Mouse (Mus musculus) midbrain, embryonic 11.5 days (tissue): ENCODE data around the gene Sema4d. TPM values are rescaled to one million over a fixed set of nuclear protein-coding genes. Genes with fewer than 3 reads are reported as not detected.

ENCODE experiments used
- ATAC-seq: fragments of 200-750 bp; cut with Nextera tagmentation; 2 replicates; pipeline ENCODE4 v1.8.0; 2017; ENCODE audit warnings: moderate TSS enrichment, moderate library complexity; ENCODE audit not compliant: low FRiP score
- DNase-seq: peaks from one replicate; pipeline ENCODE4 v3.0.0; 2015; ENCODE audit warnings: low spot score; ENCODE audit errors: missing footprints
- H3K27ac ChIP-seq: fragments of 300-500 bp; sonication (generic); 2 replicates; pipeline ENCODE4 v1.5.1; 2014; ENCODE audit warnings: low read depth, low read length
- H3K27me3 ChIP-seq: fragments of 300-500 bp; sonication (generic); 2 replicates; pipeline ENCODE4 v1.6.1; 2014; ENCODE audit warnings: mild to moderate bottlenecking, low read length, moderate library complexity, mixed read lengths; ENCODE audit not compliant: control insufficient read depth, insufficient read depth
- H3K36me3 ChIP-seq: fragments of 300-500 bp; sonication (generic); 2 replicates; pipeline ENCODE4 v1.6.1; 2014; ENCODE audit warnings: mild to moderate bottlenecking, low read length, moderate library complexity, mixed read lengths; ENCODE audit not compliant: control insufficient read depth, insufficient read depth
- H3K4me1 ChIP-seq: fragments of 300-500 bp; sonication (generic); 2 replicates; pipeline ENCODE4 v1.6.1; 2014; ENCODE audit warnings: low read length; ENCODE audit not compliant: control insufficient read depth, insufficient read depth
- H3K4me2 ChIP-seq: fragments of 300-500 bp; sonication (generic); 2 replicates; pipeline ENCODE4 v1.6.1; 2014; ENCODE audit warnings: mild to moderate bottlenecking, moderate library complexity
- H3K4me3 ChIP-seq: fragments of 300-500 bp; sonication (generic); 2 replicates; pipeline ENCODE4 v1.5.1; 2014; ENCODE audit warnings: low read depth, low read length
- H3K9ac ChIP-seq: fragments of 300-500 bp; sonication (generic); 2 replicates; pipeline ENCODE4 v1.6.1; 2014; ENCODE audit warnings: low read length
- H3K9me3 ChIP-seq: fragments of 300-500 bp; sonication (generic); 2 replicates; pipeline ENCODE4 v1.6.1; 2016; ENCODE audit warnings: low read length; ENCODE audit not compliant: control insufficient read depth
- WGBS: fragments of 180-500 bp; shearing (Covaris S2); extraction: QIAGEN DNeasy Blood & Tissue Kit; methylation state at CpG from one replicate; pipeline ENCODE4 v1.1.7; 2014; 5-methylcytosine and 5-hydroxymethylcytosine counted together
- polyA plus RNA-seq: library from polyadenylated mRNA; unstranded; fragments of >200 nt; fragmentation: Nextera tagmentation; extraction: Ambion mirVana; gene quantifications from 2 replicates; pipeline ENCODE4 v1.2.1, GENCODE M21; 2014

The Sema4d gene
- polyA plus RNA-seq, 1 experiment from 2014 or later, result 4.9 TPM

DNA sequence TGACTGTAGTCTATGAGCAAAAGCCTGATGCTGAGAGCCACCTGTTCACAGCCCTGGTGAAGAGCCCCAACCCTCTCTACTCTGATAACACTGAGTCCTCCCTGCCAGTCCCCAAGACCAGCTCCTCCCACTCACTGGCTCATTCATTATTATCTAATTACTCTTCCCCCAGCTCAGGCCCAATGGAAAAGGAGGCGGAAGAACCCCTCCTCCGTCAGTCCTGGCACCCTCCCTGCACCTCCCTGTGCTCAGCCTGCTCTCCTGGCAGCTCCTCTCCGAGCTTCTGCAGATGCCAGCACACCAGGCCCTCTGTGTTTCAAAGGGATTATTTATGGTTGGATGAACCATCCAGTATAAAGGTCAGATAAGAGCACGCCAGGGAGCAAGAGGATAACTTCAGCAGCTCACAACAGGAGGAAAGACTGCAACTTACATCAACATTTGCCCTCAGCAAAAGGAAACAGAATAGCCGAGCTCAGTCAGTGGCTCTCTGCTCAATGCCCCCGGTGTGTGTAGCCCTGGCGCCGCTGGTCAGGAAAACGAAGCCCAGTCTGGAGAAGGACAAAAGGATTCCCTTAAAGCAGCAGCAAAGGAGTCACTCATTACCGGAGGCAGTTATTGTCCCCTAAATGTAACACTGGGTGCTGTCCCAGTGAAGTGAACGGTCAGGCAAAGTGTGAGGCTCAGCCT lies 16.4 kb downstream of the Sema4d start:
- H3K4me1 ChIP-seq, result peaks cover 9% of the 10 kb centered on the region; the same call in 1 of the 2 replicates
- no peaks in the 10 kb centered on the region for H3K27me3 ChIP-seq
- ATAC-seq, result no peak
- DNase-seq, result no peak
- H3K9ac ChIP-seq, result no peak overlapping the region
- 8% methylated on average over 11 of the region's 11 CpGs for WGBS
- H3K4me2 ChIP-seq, result no peak overlapping the region
- no peaks in the 10 kb centered on the region for H3K36me3 ChIP-seq
- H3K27ac ChIP-seq, result no peak overlapping the region
- no peak overlapping the region for H3K4me3 ChIP-seq
- no peaks in the 10 kb centered on the region for H3K9me3 ChIP-seq

DNA sequence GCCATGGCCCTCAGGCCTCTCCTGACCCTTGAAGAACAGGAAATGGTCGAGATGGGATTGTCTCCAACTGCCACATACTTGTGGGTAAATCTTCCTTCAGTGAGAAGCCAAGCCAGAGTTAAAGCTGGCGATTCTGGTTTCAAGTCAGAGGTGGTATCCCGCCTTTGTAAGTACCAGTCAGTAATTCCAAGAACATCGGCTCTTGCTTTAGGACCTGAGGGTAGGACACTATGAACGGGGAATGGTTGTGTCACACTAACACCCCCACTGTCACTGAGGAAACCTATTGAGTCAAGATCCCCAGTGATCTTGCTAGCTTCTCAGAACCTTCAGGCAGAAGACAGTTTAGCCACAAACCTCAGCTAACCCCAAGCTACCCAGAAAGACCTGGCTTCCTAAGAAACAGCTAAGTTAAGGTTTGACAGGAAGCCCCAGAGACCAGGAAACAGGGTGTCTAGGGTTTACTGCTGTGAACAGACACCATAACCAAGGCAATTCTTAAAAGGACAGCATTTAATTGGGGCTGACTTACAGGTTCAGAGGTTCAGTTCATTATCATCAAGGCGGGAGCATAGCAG lies 17.3 kb downstream of the Sema4d start:
- ATAC-seq (no peak), DNase-seq (no peak)
- no peaks in the 10 kb centered on the region for H3K27me3 ChIP-seq
- no peaks in the 10 kb centered on the region for H3K36me3 ChIP-seq
- 88% methylated on average over 6 of the region's 6 CpGs for WGBS
- peaks cover 9% of the 10 kb centered on the region; the same call in 1 of the 2 replicates for H3K4me1 ChIP-seq
- no peak overlapping the region for H3K4me3 ChIP-seq
- H3K9ac ChIP-seq, result no peak overlapping the region
- no peak overlapping the region for H3K27ac ChIP-seq
- H3K9me3 ChIP-seq, result no peaks in the 10 kb centered on the region
- no peak overlapping the region for H3K4me2 ChIP-seq

DNA sequence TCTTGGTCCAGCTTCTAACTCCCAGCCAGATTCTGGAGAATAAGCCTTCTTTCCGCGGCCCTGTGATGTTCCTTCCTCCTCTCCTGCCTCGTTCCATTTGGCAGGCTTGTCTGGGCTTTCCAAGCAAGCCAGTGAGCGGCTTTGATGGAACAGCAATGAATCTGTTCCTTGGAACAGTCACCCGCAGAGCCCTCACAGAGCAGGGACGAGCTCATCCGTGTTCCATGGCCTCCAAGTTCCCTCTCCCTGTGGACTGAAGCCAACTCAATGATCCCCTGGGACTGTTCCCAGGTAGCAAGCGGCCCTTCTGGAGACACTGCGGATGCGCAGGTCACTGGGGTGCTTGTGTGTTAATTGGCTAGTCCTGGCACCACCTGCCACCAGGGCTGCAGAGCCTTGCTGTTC lies 21.7 kb downstream of the Sema4d start:
- 86% methylated on average over 10 of the region's 10 CpGs for WGBS
- no peaks in the 10 kb centered on the region for H3K9me3 ChIP-seq
- no peak for ATAC-seq

DNA sequence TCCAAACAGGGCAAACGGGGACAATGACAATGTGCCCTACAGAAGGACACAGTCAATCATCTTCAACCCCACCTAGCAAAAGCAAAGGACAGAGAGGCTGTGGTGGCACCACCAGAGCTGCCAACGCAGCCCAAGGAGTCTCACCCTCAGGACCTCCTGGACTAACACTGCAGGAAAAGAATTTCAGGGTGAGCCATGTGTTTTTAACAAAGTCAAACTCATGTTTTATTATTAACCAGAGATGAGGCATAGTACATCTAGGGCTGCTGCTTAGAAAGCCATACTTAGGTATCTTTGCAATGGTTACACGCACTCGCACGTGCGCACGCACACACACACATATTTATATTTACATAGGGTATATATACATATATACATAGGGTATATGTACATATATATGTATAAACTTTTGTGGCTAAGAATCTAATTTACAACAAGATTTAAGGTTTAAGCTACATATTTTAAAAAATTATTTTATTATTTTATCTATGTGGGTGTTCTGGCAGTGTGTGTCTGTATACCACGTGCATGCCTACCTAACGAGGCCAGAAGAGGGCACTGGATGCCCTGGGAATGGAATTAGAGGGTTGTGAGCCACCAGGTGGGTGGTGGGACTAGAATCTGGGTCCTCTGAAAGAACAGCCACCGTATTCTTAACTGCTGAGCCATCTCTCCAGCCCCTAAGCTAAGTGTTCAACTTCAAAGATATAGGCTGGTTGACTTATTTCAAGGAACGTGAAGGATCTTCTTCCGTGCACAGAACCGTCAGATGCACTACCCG lies 22.7 kb downstream of the Sema4d start:
- ATAC-seq, result no peak
- Histone ChIP-seq H3K9ac (no peak overlapping the region), H3K36me3 (no peaks in the 10 kb centered on the region), H3K27ac (no peak overlapping the region), H3K4me2 (no peak overlapping the region), H3K9me3 (no peaks in the 10 kb centered on the region), H3K27me3 (no peaks in the 10 kb centered on the region), H3K4me3 (no peak overlapping the region), H3K4me1 (no peaks in the 10 kb centered on the region)
- DNase-seq, result no peak
- 93% methylated on average over 14 of the region's 14 CpGs for WGBS

More for the DNA sequence above, 21.7 kb downstream of the Sema4d start:
- Histone ChIP-seq H3K4me1 (peaks cover under 1% of the 10 kb centered on the region; the same call in 1 of the 2 replicates), H3K27ac (no peak overlapping the region), H3K36me3 (no peaks in the 10 kb centered on the region), H3K9ac (no peak overlapping the region), H3K27me3 (no peaks in the 10 kb centered on the region), H3K4me3 (no peak overlapping the region), H3K4me2 (no peak overlapping the region)
- DNase-seq, result no peak

DNA sequence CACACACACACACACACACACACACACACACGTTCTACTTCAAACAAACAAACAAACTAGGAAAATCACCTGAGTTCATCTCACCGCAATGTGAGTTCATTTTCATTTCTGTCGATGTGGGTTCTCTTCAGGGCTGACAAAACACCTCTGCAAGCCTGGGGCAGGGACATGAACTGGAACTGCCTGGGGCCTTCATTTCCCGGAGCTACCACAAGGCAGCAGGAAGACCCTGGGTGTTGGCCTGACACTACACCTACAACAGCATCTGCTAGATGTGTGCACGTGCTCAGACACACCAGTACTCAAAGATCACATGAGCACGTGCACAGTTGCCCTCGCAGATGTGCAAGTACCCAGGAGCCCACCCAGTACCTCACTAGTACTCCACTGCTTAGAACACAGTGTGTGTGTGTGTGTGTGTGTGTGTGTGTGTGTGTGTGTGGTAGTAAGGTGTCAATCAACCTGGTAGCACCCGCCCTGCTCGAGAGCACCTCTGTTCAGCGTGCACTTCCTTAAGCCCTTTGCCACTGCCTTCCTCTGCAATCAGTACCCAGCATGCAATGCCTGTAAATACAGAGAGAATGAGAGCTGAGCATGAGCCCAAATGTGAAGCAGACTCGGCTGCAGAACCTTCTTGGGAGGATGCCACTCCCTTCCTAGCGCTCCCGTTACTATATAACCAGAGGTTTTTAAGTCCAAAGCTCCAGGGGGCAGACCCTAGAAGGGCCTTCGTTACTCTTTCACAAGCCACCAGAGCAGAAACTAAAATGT lies 25.4 kb downstream of the Sema4d start:
- no peaks in the 10 kb centered on the region for H3K9me3 ChIP-seq
- WGBS, result 86% methylated on average over 14 of the region's 14 CpGs

DNA sequence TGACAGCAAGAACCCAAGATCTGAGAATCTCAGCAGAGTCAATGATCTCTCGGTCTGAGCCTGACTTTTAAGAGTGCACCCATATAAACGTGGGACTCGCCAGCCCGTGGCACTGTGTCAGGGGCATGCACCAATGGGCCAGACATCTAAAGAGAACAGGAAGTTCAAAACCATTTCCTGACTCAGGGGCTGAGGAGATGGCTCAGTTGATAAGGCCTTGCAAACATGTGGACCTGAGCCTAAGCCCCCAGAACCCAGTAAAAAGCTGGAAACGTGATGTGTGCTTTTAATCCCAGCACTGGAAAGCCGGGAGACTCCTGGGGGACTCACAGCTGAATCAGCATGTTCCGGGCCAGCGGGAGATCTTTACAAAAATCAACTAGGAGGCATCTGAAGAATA lies 26.0 kb downstream of the Sema4d start:
- Histone ChIP-seq H3K9me3 (no peaks in the 10 kb centered on the region), H3K4me2 (no peak overlapping the region), H3K9ac (no peak overlapping the region), H3K27me3 (no peaks in the 10 kb centered on the region), H3K4me1 (no peaks in the 10 kb centered on the region), H3K36me3 (no peaks in the 10 kb centered on the region), H3K4me3 (no peak overlapping the region), H3K27ac (no peak overlapping the region)
- no peak for DNase-seq
- ATAC-seq, result no peak
- 79% methylated on average over 8 of the region's 8 CpGs for whole genome bisulfite sequencing

More for the DNA sequence above, 25.4 kb downstream of the Sema4d start:
- Histone ChIP-seq H3K4me1 (no peaks in the 10 kb centered on the region), H3K27me3 (no peaks in the 10 kb centered on the region), H3K4me2 (no peak overlapping the region), H3K36me3 (no peaks in the 10 kb centered on the region), H3K4me3 (no peak overlapping the region), H3K27ac (no peak overlapping the region), H3K9ac (no peak overlapping the region)
- ATAC-seq (no peak), DNase-seq (no peak)

DNA sequence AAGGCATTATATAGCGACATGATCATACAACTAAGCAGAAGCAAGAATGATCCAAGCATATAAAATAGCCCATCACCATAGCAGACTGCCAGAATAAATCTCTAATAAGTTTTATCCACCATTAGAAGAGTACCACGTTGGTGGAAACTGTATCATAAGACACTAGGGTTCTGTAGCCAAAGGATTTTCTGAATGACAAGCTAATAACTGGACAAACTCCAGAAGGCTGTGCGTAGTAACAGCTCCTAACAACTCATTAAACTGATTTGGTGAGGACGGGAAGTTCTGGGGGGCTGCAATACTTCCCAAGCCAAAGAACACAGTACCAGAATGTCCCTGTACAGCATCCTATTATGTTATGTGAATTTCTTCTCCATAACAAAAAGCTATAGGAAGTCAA lies 26.8 kb downstream of the Sema4d start:
- 86% methylated on average over 4 of the region's 4 CpGs for WGBS
- DNase-seq, result no peak
- Histone ChIP-seq H3K4me3 (no peak overlapping the region), H3K27me3 (no peaks in the 10 kb centered on the region), H3K27ac (no peak overlapping the region), H3K4me2 (no peak overlapping the region), H3K9me3 (no peaks in the 10 kb centered on the region), H3K4me1 (no peaks in the 10 kb centered on the region; the same call in 1 of the 2 replicates), H3K36me3 (no peaks in the 10 kb centered on the region), H3K9ac (no peak overlapping the region)
- no peak for ATAC-seq

DNA sequence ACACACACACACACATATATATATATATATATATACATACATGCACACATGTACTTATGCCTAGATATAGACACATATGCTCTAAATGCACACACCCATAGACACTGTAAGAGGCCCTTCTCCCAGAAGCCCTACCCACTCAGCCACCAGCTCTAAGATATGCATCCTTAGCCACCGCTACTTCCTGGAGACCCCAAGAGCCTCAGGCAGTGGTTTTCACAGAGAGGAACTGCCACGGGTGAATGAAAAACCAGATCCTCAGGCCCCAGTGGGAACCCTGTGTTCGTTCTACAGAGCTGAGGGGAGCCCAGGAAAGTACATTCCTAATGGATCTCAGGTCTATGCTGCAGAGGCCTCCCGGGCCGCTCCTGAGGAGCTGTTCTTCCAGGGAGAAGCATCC lies 28.2 kb downstream of the Sema4d start:
- H3K4me1 ChIP-seq, result peaks cover 8% of the 10 kb centered on the region
- 79% methylated on average over 5 of the region's 5 CpGs for WGBS
- no peaks in the 10 kb centered on the region for H3K9me3 ChIP-seq

More for the DNA sequence above, 28.2 kb downstream of the Sema4d start:
- H3K36me3 ChIP-seq, result no peaks in the 10 kb centered on the region
- no peaks in the 10 kb centered on the region for H3K27me3 ChIP-seq
- no peak overlapping the region for H3K4me3 ChIP-seq
- DNase-seq (no peak), ATAC-seq (no peak)
- H3K9ac ChIP-seq, result no peak overlapping the region
- no peak overlapping the region for H3K27ac ChIP-seq
- no peak overlapping the region for H3K4me2 ChIP-seq
